Mouse (Mus musculus): Measurements from ENCODE around the gene Borcs6. TPM values are rescaled to one million over a fixed set of nuclear protein-coding genes. Genes with fewer than 3 reads are reported as not detected.

Borcs6 gene
- polyA plus RNA-seq (2012; rRNA removed), result 6.1 and 6.7 TPM in 2 replicates

GRCm38 (mm10) chr11:69059357-69059974, at the start of gene Borcs6:
Gene Borcs6 (plus strand): TSS chr11:69059717.

GRCm38 (mm10) chr11:69015644-69016441, 43.7 kb upstream of the Borcs6 start, which contains the start of gene Ctc1:
Gene Ctc1 (plus strand): TSS chr11:69015911.

GRCm38 (mm10) chr11:69045531-69046394, 13.8 kb upstream of the Borcs6 start, which contains the start of gene Aurkb:
Gene Aurkb (plus strand): TSS chr11:69045647.

GRCm38 (mm10) chr11:69070590-69071222, 11.2 kb downstream of the Borcs6 start, which contains the start of gene Tmem107:
Gene Tmem107 (plus strand): TSS chr11:69070806.

GRCm38 (mm10) chr11:69088103-69088855, 28.8 kb downstream of the Borcs6 start, which contains the start of gene Vamp2:
Gene Vamp2 (plus strand): TSS chr11:69088490.

GRCm38 (mm10) chr11:69094697-69095429, 35.3 kb downstream of the Borcs6 start, which contains the start of gene Per1:
Gene Per1 (plus strand): TSS chr11:69095217.

Other genes with a start within 250 kb of the Borcs6 start
- gene Ndel1, start 187.9 kb upstream of the Borcs6 start, polyA plus RNA-seq (2012; rRNA removed), result 26.5 and 28.7 TPM in 2 replicates
- 0.06 TPM in 2 replicates for gene Rnf222, start 171.2 kb upstream of the Borcs6 start, polyA plus RNA-seq (2012; rRNA removed)
- gene Rpl26, start 158.1 kb upstream of the Borcs6 start, polyA plus RNA-seq (2012; rRNA removed), result 1,723 and 1,900 TPM in 2 replicates
- gene Odf4, start 132.6 kb upstream of the Borcs6 start, polyA plus RNA-seq (2012; rRNA removed), result not detected in 2 replicates
- gene Arhgef15, start 102.2 kb upstream of the Borcs6 start, polyA plus RNA-seq (2012; rRNA removed), result 2.4 and 3.3 TPM in 2 replicates
- 0.50 and 0.72 TPM in 2 replicates for gene Slc25a35, start 91.6 kb upstream of the Borcs6 start, polyA plus RNA-seq (2012; rRNA removed)
- gene Rangrf, start 84.5 kb upstream of the Borcs6 start, polyA plus RNA-seq (2012; rRNA removed), result 9.2 and 10.1 TPM in 2 replicates
- gene Pfas, start 51.3 kb upstream of the Borcs6 start, polyA plus RNA-seq (2012; rRNA removed), result 5.6 and 6.6 TPM in 2 replicates
- 13.8 and 16.8 TPM in 2 replicates for gene Ctc1, start 43.8 kb upstream of the Borcs6 start, polyA plus RNA-seq (2012; rRNA removed)
- 37.0 and 39.6 TPM in 2 replicates for gene Aurkb, start 14.1 kb upstream of the Borcs6 start, polyA plus RNA-seq (2012; rRNA removed)
- gene Tmem107, start 11.1 kb downstream of the Borcs6 start, polyA plus RNA-seq (2012; rRNA removed), result 9.0 and 9.5 TPM in 2 replicates
- gene Vamp2, start 28.8 kb downstream of the Borcs6 start, polyA plus RNA-seq (2012; rRNA removed), result 28.3 and 32.3 TPM in 2 replicates
- 6.8 and 9.4 TPM in 2 replicates for gene Per1, start 35.5 kb downstream of the Borcs6 start, polyA plus RNA-seq (2012; rRNA removed)
- gene Hes7, start 60.7 kb downstream of the Borcs6 start, polyA plus RNA-seq (2012; rRNA removed), result 0.15 and 0.19 TPM in 2 replicates
- gene 9130213A22Rik, start 62.9 kb downstream of the Borcs6 start, polyA plus RNA-seq (2012; rRNA removed), result 0.11 and 0.12 TPM in 2 replicates
- 0.10 and 0.26 TPM in 2 replicates for gene Aloxe3, start 66.2 kb downstream of the Borcs6 start, polyA plus RNA-seq (2012; rRNA removed)
- gene Alox12b, start 97.3 kb downstream of the Borcs6 start, polyA plus RNA-seq (2012; rRNA removed), result not detected in 2 replicates
- gene Alox8, start 138.1 kb downstream of the Borcs6 start, polyA plus RNA-seq (2012; rRNA removed), result 0.01 TPM in 1 of 2 replicates, not detected in the other
- under 0.01 TPM in 1 of 2 replicates, not detected in the other for gene Gucy2e, start 177.3 kb downstream of the Borcs6 start, polyA plus RNA-seq (2012; rRNA removed)

Measured in liver, embryonic 18 days (tissue).